Mouse (Mus musculus): ENCODE data around the gene Tufm. TPM values are rescaled to one million over a fixed set of nuclear protein-coding genes. Genes with fewer than 3 reads are reported as not detected.

The Tufm gene
- total RNA-seq (2021), result 100 to 1,000 TPM; 122 to 145 TPM
- long read RNA-seq, experiment 1, transcript Tufm-201 (10 exons, 1,679 nt), result major isoform, 57 of 71 reads
- long read RNA-seq, experiment 1, partial matches to known transcripts, result 14 of 71 reads
- long read RNA-seq, experiment 1, other reads (novel, unspliced or antisense), result 0 of 71 reads
- long read RNA-seq, experiment 2, transcript Tufm-201 (10 exons, 1,679 nt), result major isoform, 74 of 88 reads
- long read RNA-seq, experiment 2, partial matches to known transcripts, result 14 of 88 reads
- long read RNA-seq, experiment 2, other reads (novel, unspliced or antisense), result 0 of 88 reads

DNA sequence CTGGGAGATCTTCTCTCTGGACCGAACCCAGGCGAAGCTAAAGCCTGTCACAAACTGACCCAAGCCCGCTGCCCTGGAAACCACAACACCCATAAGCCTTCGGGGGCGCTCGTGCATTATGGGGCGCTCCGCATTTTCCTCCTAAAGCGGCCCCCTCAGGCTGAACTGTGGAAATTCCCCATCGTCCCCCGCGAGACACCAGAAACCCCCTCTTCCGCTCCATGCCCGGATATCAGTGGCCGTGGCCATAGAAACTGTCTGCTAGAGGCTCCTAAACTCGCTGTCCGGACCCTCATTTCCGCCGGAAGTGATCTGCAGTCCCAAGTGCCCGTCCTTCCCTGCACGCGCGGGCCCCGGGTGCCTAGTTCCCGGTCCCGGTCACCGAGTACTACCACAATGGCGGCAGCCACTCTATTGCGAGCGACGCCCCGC is at the start of gene Tufm:
Gene Tufm (plus strand): TSS at position 310 of the 432 bp plus-strand sequence.
- intact Hi-C loops (cut with DNase I), result no loop called here
- DNase-seq, result peak; percentile 85 to 92

DNA sequence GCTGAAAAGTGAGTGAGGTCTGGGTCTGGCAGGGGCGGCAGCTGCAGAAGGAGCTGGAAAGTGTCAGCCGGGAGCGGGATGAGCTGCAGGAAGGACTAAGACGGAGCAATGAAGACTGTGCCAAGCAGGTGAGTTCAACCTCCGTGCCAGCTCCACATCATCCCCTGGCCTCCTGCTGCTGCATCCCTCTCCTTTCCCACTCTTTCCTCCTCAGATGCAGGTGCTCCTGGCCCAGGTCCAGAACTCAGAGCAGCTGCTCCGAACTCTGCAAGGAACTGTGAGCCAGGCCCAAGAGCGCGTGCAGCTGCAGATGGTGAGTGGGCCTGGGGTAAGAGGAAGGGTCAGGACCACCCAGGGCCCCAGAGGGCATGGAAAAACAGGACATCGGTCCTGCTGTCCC is 47.0 kb upstream of the Tufm start:
- DNase-seq, result no peak
- intact Hi-C loops (cut with DNase I), result no loop called here

DNA sequence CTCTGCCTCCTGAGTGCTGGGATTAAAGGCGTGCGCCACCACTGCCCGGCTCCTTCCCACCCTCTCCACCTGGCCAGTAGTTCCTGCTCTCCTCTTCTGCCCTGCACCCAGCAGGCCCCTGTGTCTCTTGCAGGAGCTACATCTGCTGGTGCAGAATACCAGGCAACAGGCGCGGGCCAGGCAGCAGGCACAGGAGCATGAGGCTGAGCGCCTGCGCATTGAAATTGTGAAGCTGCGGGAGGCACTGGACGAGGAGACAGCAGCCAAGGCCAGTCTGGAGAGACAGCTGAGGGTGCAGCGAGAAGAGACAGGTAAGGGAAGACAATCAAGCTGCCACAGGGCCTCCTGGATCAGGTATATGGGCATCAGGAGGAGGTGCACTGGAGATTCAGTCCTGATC is 43.2 kb upstream of the Tufm start:
- intact Hi-C loops (cut with DNase I), result no loop called here
- peak in 1 of 2 experiments; percentile 42 for DNase-seq

DNA sequence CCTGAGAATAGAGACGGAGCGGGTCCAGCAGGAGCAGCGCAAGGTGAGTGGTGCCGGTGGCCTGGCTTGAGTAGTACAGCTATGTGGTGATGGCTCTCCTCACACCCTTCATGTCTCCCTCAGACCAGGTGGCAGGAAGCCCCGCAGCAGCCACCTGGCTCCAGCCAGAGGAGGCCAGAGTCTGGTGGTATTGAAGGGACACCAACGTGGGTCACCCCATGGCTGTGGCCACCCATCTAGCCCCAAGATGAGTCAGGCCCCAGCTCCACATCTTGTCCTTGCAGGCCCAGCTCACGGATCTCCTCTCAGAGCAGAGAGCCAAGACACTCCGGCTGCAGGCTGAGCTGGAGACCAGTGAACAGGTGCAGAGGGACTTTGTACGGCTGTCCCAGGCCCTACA is 42.6 kb upstream of the Tufm start:
- peak in 1 of 2 experiments; percentile 60 for DNase-seq
- intact Hi-C loops (cut with DNase I), result no loop called here

DNA sequence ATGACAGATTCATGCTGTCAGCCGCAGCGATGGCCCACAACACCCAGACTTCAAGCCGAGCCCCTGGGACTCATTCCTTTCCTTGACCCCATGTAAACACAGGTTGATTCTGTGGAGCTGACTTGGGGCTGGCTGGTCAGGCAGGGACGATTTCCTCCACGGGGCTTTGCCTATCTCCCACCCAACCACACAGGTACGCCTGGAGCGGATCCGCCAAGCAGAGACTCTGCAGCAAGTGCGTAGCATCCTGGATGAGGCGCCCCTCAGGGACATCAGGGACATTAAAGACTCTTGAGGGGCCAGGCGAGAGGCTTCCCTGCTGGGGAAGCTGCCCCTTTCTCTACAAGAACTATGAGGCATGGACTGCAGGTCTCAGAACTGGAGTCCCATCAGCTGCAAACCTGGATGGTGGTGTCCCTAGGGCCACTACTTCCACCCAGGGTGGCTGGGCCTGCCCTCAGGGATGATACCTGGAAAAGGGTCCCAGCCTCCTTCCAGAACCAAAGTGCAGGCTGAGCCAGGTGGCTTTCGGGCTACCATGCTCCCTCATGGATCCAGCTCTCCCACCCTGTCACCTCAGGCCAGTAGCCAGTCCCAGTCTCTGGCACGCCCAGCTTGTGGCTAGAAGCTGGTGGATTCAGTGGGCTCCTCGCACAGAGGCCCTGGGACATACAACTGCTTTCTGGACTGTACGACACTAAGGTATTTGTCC is 41.9 kb upstream of the Tufm start:
- intact Hi-C loops (cut with DNase I), result no loop called here
- peak; percentile 6 to 36 for DNase-seq

GRCm38 (mm10) chr7:126446217-126446616 is 40.9 kb upstream of the Tufm start:
- intact Hi-C loops (cut with DNase I), result no loop called here
- DNase-seq, result peak in 1 of 2 experiments; percentile 6

- peak in 1 of 2 experiments; percentile 18 for DNase-seq
- intact Hi-C loops (cut with DNase I), result no loop called here
Observed at GRCm38 (mm10) chr7:126448481-126448880, 38.7 kb upstream of the Tufm start.

- DNase-seq, result peak in 1 of 2 experiments; percentile 25
Observed at GRCm38 (mm10) chr7:126449991-126450390, 37.2 kb upstream of the Tufm start.

DNA sequence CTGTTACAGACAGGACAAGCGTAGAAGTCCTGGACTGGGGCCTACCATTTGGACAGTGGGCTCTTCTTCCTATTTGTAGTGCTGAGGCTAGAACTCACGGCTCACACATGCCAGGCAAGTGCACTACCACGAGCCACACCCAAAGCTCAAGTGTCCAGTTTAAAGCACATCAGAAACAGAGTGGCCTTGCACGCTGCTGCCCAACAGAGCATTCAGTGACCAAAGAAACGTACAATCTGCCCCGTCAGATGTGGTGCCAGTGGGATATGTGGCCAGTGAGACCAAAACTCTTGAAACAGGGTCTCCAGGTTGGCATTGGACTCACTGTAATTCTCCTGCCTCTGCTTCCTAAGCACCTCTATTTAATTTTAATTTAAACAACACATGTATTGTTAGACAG is 36.5 kb upstream of the Tufm start:
- peak in 1 of 2 experiments; percentile 19 for DNase-seq
- intact Hi-C loops (cut with DNase I), result no loop called here

More at GRCm38 (mm10) chr7:126449991-126450390, 37.2 kb upstream of the Tufm start:
- intact Hi-C loops (cut with DNase I), result no loop called here

DNA sequence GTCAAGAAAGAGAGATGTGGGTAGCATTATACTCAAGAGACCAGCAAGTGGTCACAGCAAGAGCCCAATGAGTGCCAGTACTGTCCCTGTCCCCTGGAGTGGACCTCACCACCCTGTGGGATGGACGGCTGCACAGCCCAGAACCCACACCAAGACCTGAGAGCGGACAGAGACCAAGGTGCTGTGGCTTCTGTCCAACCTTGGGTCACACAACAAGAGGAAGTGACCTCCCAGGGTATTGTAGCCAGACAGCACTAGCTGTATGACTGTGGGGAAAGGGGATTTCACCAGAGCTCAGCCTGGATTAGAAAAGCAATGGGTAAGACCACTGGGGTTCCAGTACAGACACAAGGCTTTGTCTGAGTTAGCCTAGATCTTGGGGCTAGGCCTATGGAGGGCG is 34.9 kb upstream of the Tufm start:
- intact Hi-C loops (cut with DNase I), result no loop called here
- DNase-seq, result no peak

GRCm38 (mm10) chr7:126453861-126454260 is 33.3 kb upstream of the Tufm start:
- DNase-seq, result no peak
- intact Hi-C loops (cut with DNase I), result no loop called here

DNA sequence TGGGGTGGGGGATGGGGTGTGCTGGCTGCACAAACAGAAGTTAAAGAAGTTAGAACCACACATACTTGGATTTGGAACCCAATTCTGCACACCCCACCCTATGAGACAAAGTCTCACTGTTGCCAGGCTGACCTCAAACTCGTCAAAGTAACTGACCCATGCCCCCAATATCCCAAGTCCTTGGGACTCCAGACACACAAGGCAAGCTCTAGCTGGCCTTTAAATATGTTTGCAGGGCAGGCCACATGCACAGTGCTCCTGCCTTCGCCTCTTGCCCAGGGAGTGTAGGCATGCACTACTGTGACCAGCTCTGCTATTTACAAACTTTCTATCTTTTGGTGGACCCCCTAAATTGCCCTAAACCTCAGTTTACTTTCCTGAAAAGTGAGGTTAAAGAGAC is 31.9 kb upstream of the Tufm start:
- intact Hi-C loops (cut with DNase I), result no loop called here
- no peak for DNase-seq

DNA sequence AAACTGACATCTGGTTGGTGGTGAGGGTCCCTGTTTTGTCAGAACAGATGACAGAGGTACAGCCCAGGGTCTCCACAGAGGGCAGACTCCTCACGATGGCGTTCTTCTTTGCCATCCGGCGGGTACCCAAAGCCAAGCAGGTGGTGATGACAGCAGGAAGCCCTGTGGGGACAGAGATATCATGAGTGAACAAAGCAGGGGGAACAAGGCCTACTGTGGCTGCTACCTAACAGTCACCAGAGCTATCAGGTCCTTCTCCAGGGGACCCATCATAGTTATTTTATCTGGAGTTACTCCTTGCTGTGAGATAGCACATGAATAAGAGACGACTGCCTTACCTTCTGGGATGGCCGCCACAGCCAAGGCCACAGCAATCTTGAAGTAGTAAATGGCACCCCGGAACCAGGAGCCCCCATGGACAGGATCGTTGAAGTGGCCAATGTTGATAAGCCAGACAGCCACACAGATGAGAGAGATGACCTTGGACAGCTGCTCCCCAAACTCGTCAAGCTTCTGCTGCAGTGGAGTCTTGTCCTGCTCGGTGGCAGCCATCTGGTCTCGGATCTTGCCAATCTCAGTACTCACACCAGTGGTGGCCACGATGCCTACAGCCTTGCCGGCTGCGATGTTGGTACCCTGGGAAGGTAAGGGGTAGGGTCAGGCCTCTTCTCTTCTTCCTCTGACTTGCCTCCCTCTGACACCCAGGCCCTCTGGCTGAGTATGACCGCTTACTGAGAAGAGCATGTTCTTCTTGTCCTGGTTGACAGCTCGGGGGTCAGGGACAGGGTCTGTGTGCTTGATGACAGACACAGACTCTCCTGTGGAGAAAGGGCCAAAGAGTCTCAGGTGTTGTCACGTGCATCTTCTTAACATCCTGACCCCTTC is 30.5 kb upstream of the Tufm start:
- intact Hi-C loops (cut with DNase I), result no loop called here
- no peak for DNase-seq

DNA sequence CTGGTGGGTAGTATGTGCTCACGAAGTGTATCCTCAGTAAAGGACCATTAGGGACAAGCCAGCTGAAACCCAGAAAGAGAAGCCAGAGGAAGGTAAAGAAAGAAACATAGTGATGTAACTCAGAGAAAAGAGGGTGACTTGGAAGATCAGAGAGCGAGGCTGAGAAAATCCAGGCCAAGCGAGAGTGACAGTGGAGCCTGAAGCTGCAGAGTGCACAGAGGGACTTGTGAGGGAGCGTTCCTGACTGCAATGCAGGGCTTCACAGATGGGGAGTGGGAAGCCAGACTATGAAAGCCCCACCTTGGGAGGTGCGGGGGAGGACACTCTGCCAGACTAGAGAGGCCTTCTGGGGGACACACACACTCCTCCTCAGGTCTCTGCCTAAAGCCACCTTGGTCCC is 28.9 kb upstream of the Tufm start:
- peak in 1 of 2 experiments; percentile 0 for DNase-seq
- intact Hi-C loops (cut with DNase I), result no loop called here

- DNase-seq, result peak; percentile 51 to 60
- intact Hi-C loops (cut with DNase I), result no loop called here
Observed at GRCm38 (mm10) chr7:126458844-126459618, 28.1 kb upstream of the Tufm start.

DNA sequence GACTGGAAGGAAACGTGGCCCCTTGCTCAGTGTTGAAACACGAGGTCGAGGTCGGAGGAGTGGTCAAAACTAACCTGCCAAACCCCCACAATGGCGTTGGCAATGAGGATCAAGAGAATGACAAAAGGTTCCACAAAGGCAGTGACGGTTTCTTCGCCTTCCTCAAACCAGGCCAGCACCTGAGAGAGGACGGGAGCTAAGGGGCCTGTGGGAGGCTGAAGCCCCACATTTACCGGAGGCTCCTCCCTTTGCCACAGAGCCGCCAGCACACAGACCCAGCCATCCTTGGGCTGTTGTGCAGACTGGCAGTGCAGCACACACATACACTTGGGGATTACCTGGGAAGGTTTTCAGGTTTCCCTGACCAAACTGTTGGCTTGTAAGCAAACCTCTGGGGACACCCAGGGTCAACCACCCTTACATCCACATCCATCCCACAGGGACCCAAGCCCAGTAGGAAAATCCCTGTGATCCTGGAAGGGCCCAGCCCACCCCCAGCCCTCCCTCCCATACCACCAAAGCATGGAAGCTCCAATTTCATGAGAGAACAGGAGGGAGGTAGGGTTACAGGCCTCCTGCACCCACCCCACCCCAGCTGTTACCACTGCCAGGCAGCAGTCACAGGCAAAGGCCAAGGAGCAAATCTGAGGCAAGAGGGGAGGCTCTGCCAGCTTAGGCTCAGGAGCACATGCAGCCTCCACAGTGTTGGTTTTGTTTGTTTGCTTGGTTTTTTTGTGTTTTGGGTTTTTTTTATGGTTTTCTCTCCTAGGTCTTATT is 26.4 kb upstream of the Tufm start:
- DNase-seq, result no peak

DNA sequence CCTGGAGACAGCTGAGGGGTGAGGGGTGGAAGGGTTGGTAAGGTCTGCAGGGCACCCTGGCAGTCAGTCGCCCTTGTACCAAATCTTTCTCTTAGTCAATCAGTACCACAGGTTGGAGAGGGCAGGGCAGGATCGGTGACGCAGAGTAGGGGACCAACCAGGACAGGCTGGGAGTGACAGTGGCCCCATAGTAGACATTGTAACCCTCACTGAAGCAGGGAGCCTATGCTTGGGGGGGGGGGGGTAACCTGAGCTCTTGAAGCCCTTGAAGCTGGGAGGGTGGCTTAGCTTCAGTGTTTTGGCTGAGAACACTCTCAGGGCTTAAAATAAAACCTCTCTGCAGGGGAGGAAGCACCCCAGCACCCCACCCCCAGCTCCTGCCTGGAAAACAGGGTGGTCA is 25.5 kb upstream of the Tufm start:
- intact Hi-C loops (cut with DNase I), result no loop called here

More for the DNA sequence above, 26.4 kb upstream of the Tufm start:
- intact Hi-C loops (cut with DNase I), result no loop called here

DNA sequence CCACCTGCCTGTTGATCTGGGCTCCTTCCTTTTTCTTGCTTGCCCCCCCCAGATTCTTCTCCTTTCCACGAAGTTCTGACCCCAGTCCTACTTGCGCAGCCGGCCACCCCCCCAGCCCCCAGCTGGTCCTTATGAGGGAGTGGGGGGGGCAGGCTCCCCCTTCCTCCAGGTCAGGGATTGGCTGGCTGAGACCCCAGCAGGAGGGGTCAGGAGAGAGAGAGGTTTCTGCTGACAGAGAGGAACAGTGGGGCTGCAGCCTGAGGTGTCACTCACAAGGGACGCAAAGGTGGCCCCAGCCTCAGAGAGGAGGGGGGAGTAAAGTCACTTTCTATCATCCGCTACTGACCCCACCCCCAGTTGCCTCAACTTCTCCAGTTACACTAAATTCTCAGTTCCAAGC is 24.2 kb upstream of the Tufm start, which contains the start of gene Atp2a1:
Gene Atp2a1 (minus strand): TSS at position 105 of the 400 bp plus-strand sequence.
- intact Hi-C loops (cut with DNase I), result no loop called here
- peak; percentile 59 to 75 for DNase-seq

More for the DNA sequence above, 25.5 kb upstream of the Tufm start:
- no peak for DNase-seq

DNA sequence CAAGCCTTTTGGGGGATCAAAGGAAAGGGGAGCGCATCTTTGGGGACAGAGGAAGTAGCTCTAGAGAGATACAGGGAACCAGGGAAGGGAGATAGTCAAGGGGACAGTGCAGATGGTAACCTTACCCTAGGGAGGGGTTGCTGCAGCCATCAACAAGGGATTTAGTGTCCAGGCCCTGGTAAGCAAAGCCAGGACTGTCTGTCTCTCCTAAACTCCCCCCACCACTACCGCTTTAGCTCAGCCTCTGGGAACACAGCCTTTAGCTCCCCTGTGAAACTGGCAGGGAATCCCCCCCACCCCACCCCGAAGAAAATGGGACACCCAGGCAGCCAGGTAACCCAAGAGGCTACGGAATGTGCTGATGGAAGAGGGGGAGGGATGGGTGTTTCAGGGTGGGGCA is 23.6 kb upstream of the Tufm start:
- DNase-seq, result no peak
- intact Hi-C loops (cut with DNase I), result no loop called here
